Mouse (Mus musculus) T-helper 2 cell (primary cell): Measurements from ENCODE around the gene Nfib.

Experiments
- in situ Hi-C: fragments of 300-600 bp; cut with MboI, MseI; formaldehyde crosslinking; loops from one replicate; pipeline ENCODE4 v1.15.1; 2025; ENCODE audit warnings: high pct_unique_total_duplicates

Gene Nfib

GRCm38 (mm10) chr4:82691126-82692008 lies 14.2 kb downstream of the Nfib start:
- in situ Hi-C loops, result no loop called here

- in situ Hi-C loops, result no loop called here
These were observed 15.3 kb downstream of the Nfib start for GRCm38 (mm10) chr4:82690267-82690666.

DNA sequence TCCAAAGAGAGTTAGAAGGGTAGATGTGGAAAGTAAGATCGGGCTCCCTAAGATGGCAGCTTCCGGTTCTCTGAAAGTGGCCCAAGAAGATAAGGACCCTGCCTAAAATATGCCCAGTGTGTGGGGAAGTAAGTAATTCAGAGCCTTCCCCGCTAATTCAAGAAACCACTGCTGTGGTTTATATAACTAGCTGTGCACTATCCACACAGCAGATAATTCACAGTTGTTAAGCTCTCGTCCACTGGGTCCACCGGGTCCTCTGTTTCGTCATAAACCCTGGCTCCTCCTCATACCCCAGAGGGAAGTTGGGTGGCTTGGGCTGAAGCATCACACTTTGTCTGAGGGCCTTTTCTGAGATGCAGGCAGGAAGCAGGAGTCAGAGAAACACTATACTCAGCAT lies 19.5 kb downstream of the Nfib start:
- in situ Hi-C loops, result no loop called here

GRCm38 (mm10) chr4:82684088-82684715 lies 21.3 kb downstream of the Nfib start:
- in situ Hi-C loops, result no loop called here

DNA sequence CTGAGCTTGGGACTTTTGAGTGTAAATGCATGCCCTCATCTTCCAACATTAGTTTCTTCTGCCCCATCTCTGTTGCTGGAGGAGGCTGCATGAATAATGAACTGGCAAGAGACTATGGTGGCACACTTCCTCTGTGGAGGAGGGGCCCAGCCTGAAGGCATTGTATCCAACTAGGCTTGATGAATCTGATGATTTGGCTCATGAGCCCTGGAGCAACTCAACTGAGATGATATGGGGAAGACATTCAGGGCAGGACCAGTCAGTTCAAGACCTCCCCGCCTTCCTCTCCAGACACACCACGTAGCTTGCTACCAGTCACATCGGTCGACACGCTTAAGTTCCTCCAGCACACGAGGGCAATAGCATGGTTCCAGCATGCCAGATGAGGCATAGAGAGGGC lies 22.0 kb downstream of the Nfib start:
- in situ Hi-C loops, result no loop called here

- in situ Hi-C loops, result no loop called here
These were observed 29.4 kb downstream of the Nfib start for GRCm38 (mm10) chr4:82676104-82676503.

GRCm38 (mm10) chr4:82667271-82667872 lies 38.2 kb downstream of the Nfib start:
- in situ Hi-C loops, result no loop called here

DNA sequence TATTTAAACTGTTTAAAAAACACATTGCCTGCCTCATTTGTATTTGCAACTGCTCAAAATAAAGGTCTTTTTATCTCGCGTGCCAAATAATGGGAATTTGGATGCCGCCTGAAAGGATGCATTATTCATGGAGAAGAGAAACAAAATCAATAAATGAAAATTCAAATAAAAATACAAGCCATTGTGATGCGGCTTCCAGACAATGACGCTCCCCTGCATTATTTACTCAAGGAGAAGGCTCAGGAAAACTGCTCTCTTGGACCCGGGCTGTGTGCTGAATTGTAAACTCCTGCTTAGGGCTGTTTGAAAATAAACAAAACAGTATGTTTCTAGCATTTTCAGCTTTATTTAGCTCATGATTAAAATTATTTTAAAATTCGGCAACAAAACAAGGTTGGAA lies 41.1 kb downstream of the Nfib start:
- in situ Hi-C loops, result no loop called here

GRCm38 (mm10) chr4:82663749-82664381 lies 41.7 kb downstream of the Nfib start:
- in situ Hi-C loops, result no loop called here

GRCm38 (mm10) chr4:82662626-82663025 lies 42.9 kb downstream of the Nfib start:
- in situ Hi-C loops, result no loop called here

DNA sequence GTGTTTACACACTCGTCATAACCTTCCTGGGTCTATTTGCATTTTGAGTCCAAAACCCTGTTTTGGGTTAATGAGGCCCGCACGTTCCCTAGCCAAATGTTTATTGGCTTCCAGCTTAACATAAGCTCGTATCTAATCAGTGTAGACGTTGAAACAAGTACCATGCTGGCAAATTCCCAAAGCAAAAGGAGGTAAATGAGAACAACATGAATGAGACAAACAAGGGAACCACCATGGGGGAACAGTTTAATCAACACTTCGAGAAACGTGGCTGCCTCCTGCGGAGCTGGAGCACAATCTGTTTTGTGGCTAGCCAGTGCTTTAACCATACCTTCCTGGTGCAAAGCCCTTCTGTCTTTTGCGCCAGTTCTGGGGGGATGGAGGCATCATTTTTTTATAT lies 43.3 kb downstream of the Nfib start:
- in situ Hi-C loops, result no loop called here

DNA sequence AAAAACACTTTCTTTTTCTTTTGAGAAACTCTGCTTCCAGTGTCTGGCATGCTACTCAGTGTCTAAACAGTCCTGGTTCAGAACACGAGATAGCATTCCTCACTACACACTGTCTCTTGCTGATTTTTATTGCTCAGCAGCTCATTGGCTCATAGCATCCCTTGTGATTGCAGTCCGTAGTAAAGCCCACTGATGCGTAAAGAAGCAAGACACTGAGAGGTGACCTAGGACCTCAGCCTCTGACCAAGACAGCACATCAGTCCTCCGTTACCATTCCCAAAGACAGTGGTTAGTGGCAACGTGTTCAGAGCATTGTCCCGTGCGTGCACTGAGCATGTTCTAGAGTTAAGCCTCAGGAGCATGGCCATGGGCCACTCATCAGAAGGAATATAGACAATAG lies 44.3 kb downstream of the Nfib start:
- in situ Hi-C loops, result no loop called here

DNA sequence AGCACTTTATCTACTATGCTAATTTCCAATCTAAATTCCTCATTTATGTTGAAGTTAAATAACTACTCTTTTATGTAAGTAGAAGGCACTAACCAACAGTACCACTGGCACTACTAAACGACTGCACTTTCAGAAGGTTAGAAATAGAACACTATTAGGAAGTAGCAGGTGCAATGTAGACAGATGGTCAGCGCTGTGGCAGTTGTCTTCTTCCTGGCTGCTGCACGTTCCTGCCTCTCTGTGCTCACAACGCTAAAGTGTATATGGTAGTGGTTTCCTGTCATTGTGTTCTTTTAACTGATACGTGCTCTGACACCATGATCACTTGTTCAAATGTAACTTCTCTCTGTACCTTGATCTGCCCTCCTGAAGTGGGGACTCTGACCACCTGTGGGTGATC lies 59.9 kb downstream of the Nfib start:
- in situ Hi-C loops, result loop anchor here (25.0 kb wide), 1 partner anchor 292 kb away; no protein-coding TSS in a partner anchor

GRCm38 (mm10) chr4:82644797-82645196 lies 60.8 kb downstream of the Nfib start:
- in situ Hi-C loops, result loop anchor here (25.0 kb wide), 1 partner anchor 293 kb away; no protein-coding TSS in a partner anchor

DNA sequence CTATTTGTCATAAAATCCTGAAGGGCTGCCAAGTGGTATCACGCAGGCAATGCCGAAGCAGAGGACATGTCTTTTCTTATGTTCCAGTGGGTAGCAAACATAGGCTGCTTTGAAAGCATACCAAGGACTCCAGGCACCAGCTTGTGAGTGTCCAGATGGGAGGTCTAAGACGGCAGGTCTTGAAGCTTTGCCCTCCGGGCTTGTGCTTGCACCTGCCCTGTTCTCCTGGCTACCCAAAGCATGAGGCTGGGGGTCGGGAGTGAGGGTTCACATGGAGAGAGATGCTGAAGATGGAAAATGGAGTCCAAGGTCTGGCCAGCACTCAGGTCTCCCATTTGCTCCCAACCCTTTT lies 61.8 kb downstream of the Nfib start:
- in situ Hi-C loops, result loop anchor here (25.0 kb wide), 1 partner anchor 294 kb away; no protein-coding TSS in a partner anchor

- in situ Hi-C loops, result loop anchor here (25.0 kb wide), 1 partner anchor 294 kb away; no protein-coding TSS in a partner anchor
These were observed 62.4 kb downstream of the Nfib start for GRCm38 (mm10) chr4:82643022-82643733.

DNA sequence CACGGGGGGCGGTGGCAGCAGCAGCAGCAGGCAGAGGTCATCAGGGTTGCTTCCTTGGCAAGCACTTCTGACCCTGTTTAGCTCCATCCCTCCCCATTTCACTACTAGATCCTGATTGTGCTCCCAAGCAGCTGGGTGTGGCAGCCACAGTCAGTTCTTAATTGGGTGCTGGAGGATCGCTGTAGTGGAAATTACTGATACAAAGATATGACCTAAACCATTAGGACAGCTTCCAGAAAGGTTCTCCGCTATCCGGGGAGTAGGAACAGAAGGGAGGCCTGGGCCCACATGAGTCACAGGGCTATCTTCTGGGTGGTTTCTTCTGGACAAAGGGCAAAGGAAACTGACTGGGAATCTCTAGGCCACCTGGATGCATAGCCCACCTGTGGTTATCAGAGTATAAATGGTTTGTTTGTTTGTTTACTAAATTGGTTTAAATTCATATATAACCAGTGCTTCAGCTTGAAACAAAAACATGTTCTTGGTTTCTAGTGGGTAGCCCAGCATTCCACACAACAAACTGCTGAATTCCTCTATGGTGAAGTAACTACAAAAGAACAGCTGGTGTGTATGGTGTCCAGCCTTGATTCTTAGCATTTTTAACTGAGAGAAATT lies 64.4 kb downstream of the Nfib start:
- in situ Hi-C loops, result loop anchor here (25.0 kb wide), 1 partner anchor 296 kb away; no protein-coding TSS in a partner anchor

GRCm38 (mm10) chr4:82638251-82638650 lies 67.3 kb downstream of the Nfib start:
- in situ Hi-C loops, result loop anchor here (25.0 kb wide), 1 partner anchor 299 kb away; no protein-coding TSS in a partner anchor

DNA sequence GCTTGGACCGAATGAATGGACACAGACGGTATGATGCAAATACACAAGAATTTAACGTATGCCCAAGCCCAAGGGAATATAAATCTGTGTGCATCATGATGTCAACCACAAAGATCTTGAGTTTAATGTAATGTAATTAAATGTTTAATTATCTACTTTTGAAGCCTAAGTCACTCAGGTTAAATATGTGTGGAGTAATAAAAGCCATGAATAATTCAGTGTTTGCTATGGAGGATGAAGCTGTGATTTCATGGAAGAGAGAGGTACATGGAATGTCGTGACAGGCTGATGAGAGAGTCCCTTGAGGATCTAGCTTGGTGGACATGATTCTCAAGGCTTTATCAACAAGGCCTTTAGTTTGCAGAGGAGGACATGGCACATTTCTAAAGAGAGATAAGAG lies 67.9 kb downstream of the Nfib start:
- in situ Hi-C loops, result loop anchor here (25.0 kb wide), 1 partner anchor 300 kb away; no protein-coding TSS in a partner anchor

GRCm38 (mm10) chr4:82636658-82637057 lies 68.9 kb downstream of the Nfib start:
- in situ Hi-C loops, result loop anchor here (25.0 kb wide), 1 partner anchor 301 kb away; no protein-coding TSS in a partner anchor

- in situ Hi-C loops, result loop anchor here (25.0 kb wide), 1 partner anchor 301 kb away; no protein-coding TSS in a partner anchor
These were observed 69.7 kb downstream of the Nfib start for GRCm38 (mm10) chr4:82635881-82636280.
